Mouse (Mus musculus): Measurements from ENCODE around the gene Trmo. TPM values are rescaled to one million over a fixed set of nuclear protein-coding genes. Genes with fewer than 3 reads are reported as not detected.

The Trmo gene
- polyA plus RNA-seq, 1 experiment from 2014 or later, result 10.3 TPM

Other genes with a start within 250 kb of the Trmo start
- gene Xpa, start 193.1 kb downstream of the Trmo start, polyA plus RNA-seq (2016; fragmentation: Nextera tagmentation; extraction: Ambion mirVana), result 28.9 TPM in 2 replicates
- gene Foxe1, start 45.8 kb downstream of the Trmo start, polyA plus RNA-seq (2016; fragmentation: Nextera tagmentation; extraction: Ambion mirVana), result not detected in 2 replicates
- 2.3 and 3.5 TPM in 2 replicates for gene Hemgn, start 24.1 kb upstream of the Trmo start, polyA plus RNA-seq (2016; fragmentation: Nextera tagmentation; extraction: Ambion mirVana)
- 194 and 196 TPM in 2 replicates for gene Anp32b, start 61.5 kb upstream of the Trmo start, polyA plus RNA-seq (2016; fragmentation: Nextera tagmentation; extraction: Ambion mirVana)
- 65.4 and 70.7 TPM in 2 replicates for gene Nans, start 99.8 kb upstream of the Trmo start, polyA plus RNA-seq (2016; fragmentation: Nextera tagmentation; extraction: Ambion mirVana)
- 0.66 and 0.72 TPM in 2 replicates for gene Trim14, start 146.7 kb upstream of the Trmo start, polyA plus RNA-seq (2016; fragmentation: Nextera tagmentation; extraction: Ambion mirVana)
- 12.6 and 18.8 TPM in 2 replicates for gene Coro2a, start 212.8 kb upstream of the Trmo start, polyA plus RNA-seq (2016; fragmentation: Nextera tagmentation; extraction: Ambion mirVana)